ENCODE assay signal across 8 mouse cellular contexts in genomic region chr14:57746001-57746771, GRCm38 (mm10). TPM values are rescaled to one million over a fixed set of nuclear protein-coding genes. Genes with fewer than 3 reads are reported as not detected.
DNase-seq lines count a peak whose midpoint lies in the region; ATAC-seq lines count a peak whose summit lies in the region.

TSS of gene Gm49361 (minus strand) at chr14:57746103.

- H3K36me3 ChIP-seq in intestine, embryonic 14.5 days (ENCODE audit: control insufficient read depth, insufficient read depth, low read length) = no peaks in the 10 kb centered on the region

- peak; percentile 94 to 98 for DNase-seq in adrenal gland, adult (ENCODE audit: inconsistent age in 2 of 2, low spot score in 1 of 2)
- DNase-seq in embryo, embryonic 10.5 days (ENCODE audit: low spot score) = peak; percentile 90
- DNase-seq in gastrocnemius, postnatal 25 days = peak; percentile 93
- DNase-seq in intestine, embryonic 14.5 days (ENCODE audit: low spot score) = peak; percentile 91
- DNase-seq in left cerebral cortex, postnatal 10 days (ENCODE audit: extremely low spot score in 1 of 2, low spot score in 2 of 2) = peak; percentile 75 to 95
- DNase-seq in right cerebral cortex, postnatal 10 days (ENCODE audit: low spot score in 2 of 2) = peak; percentile 82 to 87
- DNase-seq in urinary bladder, postnatal 25 days (ENCODE audit: low spot score) = peak; percentile 93

- under 1% methylated on average over 64 of the region's 68 CpGs for WGBS in intestine, embryonic 14.5 days

- peak within 1 kb of the TSS; percentile 68 for H3K4me3 ChIP-seq in intestine, embryonic 14.5 days (ENCODE audit: low read depth, low read length)

- intact Hi-C loops in left cerebral cortex, postnatal 10 days (cut with DNase I) = loop anchor here (5.0 kb wide), 2 partner anchors 51 to 64 kb away; partner anchors contain the start of gene Sap18

- no peaks in the 10 kb centered on the region for H3K27me3 ChIP-seq in intestine, embryonic 14.5 days (replicated peaks; ENCODE audit: control insufficient read depth, insufficient read depth, low read length)

- H3K9ac ChIP-seq in intestine, embryonic 14.5 days (ENCODE audit: low read length) = peak within 1 kb of the TSS; percentile 92

- peaks cover 11% of the 10 kb centered on the region for H3K4me1 ChIP-seq in intestine, embryonic 14.5 days (replicated peaks; ENCODE audit: control insufficient read depth, insufficient read depth, low read length)

- peak; percentile 93 for ATAC-seq in intestine, embryonic 14.5 days (replicated peaks; ENCODE audit: low FRiP score, low TSS enrichment, low read depth)
- ATAC-seq in megakaryocyte progenitor cell, adult 5-6 weeks (replicated peaks; ENCODE audit: poor library complexity) = peak; percentile 77

- no peaks in the 10 kb centered on the region for H3K9me3 ChIP-seq in intestine, embryonic 14.5 days (ENCODE audit: control insufficient read depth, low read length)

- peak within 1 kb of the TSS; percentile 84 for H3K4me2 ChIP-seq in intestine, embryonic 14.5 days (ENCODE audit: low read length)

- peak within 1 kb of the TSS; percentile 91 for H3K27ac ChIP-seq in intestine, embryonic 14.5 days (ENCODE audit: low read depth)

RNA-seq across cellular contexts. Expression of gene Gm49361, which starts in this region (rescaled TPM):
- under 1 TPM in 1 of 2 experiments, not detected in 1; 0.51 TPM for total RNA-seq in gastrocnemius, postnatal 25 days (2021)
- polyA plus RNA-seq in intestine, embryonic 14.5 days (2014; fragmentation: Nextera tagmentation; extraction: Ambion mirVana) = not detected in 2 replicates
- total RNA-seq in left cerebral cortex, postnatal 10 days (2021) = under 1 TPM in 1 of 2 experiments, not detected in 1; 0.65 TPM
- total RNA-seq in megakaryocyte progenitor cell, adult 5-6 weeks (2015) = not detected in 2 replicates
- total RNA-seq in megakaryocyte progenitor cell, adult 5-6 weeks (2017) = not detected in 2 replicates

Comparison
In these comparisons a context has a peak if more than half of its experiments do, and no peak if none do; other contexts are left out.
1. Peak in every context shown above with its lines: DNase-seq, ATAC-seq, H3K4me3 ChIP-seq and H3K27ac ChIP-seq.
2. Peak in DNase-seq in gastrocnemius, postnatal 25 days; RNA of the gene not detected or under 1 TPM.
3. Peak in DNase-seq, ATAC-seq, H3K4me3 ChIP-seq, H3K27ac ChIP-seq, H3K9ac ChIP-seq and H3K4me2 ChIP-seq in intestine, embryonic 14.5 days; RNA of the gene not detected or under 1 TPM.
4. Peak in DNase-seq in left cerebral cortex, postnatal 10 days; RNA of the gene not detected or under 1 TPM.
5. Peak in ATAC-seq in megakaryocyte progenitor cell, adult 5-6 weeks; RNA of the gene not detected or under 1 TPM.